Mouse (Mus musculus): ENCODE results near the gene Dnah11.

- no peak for TF ChIP-seq POLR2A (IDR thresholded peaks at IDR 0.05; ENCODE audit: extremely low read depth, insufficient read depth, low read length)
- no peak for TF ChIP-seq CTCF (IDR thresholded peaks at IDR 0.05; ENCODE audit: extremely low read depth, insufficient read depth, low read length)
These were observed 338.0 kb downstream of the Dnah11 start for GRCm38 (mm10) chr12:117860840-117861239.

Data from cortical plate, adult 2 months (tissue).